Mouse (Mus musculus) retina, adult 2 months (tissue): ENCODE results near the gene Tef.

ENCODE experiments used
- DNase-seq: peaks from one replicate; pipeline ENCODE4 v3.0.0-alpha.2; 2012; ENCODE audit warnings: low read depth, low spot score

Gene Tef

DNA sequence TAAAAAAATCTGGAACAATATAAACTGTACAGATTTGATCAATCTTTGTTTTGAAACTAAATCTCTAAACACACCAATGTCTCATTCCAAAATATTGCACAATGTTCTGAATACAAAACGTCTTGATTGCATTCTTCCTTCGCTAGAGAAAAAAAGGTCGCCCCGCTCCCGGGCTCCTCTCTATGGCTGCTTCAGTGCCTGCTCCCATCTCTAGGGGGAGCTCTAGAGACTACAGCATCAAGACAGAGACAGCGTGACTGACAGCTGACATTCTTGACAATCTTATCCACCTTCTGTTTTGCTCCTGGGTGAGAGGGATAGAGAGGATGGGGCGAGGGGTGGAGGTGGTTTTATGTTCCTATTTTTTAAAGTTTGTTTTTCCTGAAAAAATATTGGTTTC, 46.1 kb downstream of the Tef start:
- DNase-seq = no peak

DNA sequence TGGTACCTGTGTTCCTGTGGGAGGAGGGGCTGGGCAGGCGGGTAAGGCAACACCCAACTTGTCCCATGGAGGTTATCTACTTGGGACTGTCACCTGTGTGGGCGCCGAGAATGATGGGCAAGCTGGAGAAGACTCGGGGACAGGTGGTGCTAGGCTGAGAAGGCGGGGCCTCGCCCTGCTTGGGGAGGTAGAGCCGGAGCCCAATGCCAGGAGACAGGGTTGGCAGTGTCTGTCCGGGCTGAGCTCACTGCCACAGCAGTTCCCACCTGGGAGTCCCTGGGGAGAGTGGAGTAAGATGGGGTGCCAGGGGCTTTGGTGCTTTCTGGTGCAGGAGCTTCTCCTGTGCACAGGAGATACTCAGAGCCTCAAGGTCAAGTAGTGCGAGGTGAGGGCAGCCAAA, 46.9 kb downstream of the Tef start:
- DNase-seq = no peak

DNA sequence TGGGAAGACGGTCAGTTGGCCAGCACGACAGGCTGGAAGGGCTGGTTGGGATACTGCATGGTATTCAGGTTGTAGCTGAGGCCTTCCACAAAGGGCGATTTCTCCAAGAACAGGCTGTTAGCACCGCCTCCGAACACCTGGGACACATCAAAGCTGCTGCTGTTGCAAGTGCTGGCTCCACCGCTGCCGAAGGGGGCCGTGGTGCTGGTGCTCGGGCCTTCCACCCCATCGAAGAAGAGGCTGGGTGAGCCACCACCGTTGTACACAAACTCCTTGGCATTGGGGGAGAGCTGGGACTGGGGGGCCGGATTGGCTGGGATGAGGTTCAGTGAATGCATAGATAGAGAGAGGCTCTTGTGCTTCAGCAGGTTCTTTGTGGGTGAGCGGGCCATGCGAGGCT, 48.5 kb downstream of the Tef start:
- no peak for DNase-seq

DNA sequence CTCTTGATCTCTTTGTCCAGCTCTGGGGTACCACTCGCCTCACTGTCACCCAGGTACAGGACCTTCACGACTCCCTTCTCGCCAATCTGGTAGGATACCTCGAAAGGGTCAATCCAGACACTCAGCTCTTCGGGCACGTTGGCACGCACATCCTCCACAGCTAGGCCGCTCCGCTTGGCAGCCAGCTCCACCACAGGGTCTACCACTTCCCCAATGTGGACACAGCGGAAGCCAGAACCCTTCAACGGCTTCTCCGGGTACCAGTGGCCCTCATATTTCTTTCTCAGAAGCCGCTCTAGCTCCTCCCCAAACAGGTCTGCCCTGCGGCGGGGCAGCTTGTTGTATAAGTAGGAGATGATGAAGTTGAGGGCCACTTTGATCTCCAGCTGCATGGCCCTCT, 49.2 kb downstream of the Tef start:
- DNase-seq = no peak

DNA sequence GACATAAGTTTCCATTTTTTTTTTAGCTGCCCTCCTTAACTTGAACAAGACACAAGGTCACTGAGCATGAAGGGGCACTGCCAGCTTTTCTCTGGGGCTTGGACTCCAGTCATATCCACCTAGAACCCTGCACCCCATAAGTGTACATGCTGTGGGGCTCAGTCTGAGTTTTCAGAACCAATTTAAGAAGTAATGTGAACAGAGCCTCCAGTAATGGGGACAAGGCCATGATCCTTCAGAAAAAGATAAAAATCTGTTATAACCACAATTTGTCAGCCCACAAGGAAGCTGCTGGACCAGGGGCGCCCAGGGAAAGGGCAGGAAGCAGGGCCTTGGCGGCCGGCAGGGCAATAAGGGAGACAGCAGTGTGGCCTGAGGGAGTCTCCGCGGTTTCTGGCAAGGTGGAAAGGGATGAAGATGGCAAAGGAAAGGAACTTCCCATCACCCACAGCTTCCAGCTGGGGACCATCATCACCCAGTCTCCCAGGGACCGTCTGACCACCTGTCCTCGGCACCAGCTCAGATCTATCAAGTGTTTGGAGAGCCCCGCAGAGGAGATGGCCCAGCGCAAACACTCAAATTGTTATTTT, 50.3 kb downstream of the Tef start:
- no peak for DNase-seq

DNA sequence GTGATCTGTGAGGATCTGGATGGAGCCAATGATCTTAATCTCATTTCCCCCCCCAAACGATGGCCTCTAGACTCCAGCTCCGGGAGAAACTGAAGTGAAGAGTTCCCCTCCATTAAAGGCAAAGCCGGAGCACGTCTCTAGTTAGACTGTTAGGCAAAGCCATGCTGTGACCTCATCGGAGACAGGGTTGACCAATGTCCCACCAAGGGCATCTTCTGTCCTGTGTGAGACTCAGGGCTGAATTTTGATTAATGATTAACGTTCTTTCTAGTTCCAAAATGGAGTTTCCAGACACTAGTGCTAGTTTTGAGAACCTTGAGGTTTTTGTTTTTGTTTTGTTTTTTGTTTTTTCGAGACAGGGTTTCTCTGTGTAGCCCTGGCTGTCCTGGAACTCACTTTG, 50.9 kb downstream of the Tef start:
- DNase-seq = no peak

DNA sequence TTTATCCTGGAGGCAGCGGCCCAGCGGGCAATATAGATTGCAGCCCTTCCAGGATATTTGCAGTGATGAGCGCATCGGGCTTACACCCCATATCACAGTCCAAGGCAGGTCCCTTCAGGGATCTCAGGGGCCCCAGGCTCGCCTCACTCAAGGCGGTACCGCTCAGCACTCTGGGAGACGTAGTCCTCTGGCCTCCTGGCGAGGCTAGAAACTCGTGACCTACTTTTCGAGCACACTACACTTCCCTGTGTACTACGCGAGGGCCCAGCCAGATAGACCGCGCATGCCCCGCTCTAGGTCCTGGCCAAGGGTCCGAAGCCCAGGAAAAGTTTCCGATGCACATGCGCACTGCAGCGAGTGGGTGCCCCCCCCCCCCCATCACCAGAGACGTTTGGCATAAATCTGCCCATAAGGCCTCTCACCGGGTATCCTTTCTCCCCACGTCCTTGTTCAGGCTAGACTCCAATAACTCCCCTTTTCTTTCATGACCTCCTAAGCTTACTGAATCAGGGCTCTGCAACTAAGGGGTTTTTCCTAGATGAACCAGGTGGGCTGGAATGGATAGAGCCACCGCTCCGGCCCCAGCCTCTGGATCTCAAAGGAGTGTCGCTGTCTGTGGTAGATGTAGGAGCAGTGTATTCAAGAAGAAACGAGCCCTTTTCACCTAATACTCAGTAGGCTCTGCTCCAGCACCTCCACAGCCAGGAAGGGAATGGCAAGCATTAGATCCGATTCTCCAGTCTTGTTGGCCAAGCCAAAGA, 54.0 kb downstream of the Tef start:
- DNase-seq = peak; percentile 83

DNA sequence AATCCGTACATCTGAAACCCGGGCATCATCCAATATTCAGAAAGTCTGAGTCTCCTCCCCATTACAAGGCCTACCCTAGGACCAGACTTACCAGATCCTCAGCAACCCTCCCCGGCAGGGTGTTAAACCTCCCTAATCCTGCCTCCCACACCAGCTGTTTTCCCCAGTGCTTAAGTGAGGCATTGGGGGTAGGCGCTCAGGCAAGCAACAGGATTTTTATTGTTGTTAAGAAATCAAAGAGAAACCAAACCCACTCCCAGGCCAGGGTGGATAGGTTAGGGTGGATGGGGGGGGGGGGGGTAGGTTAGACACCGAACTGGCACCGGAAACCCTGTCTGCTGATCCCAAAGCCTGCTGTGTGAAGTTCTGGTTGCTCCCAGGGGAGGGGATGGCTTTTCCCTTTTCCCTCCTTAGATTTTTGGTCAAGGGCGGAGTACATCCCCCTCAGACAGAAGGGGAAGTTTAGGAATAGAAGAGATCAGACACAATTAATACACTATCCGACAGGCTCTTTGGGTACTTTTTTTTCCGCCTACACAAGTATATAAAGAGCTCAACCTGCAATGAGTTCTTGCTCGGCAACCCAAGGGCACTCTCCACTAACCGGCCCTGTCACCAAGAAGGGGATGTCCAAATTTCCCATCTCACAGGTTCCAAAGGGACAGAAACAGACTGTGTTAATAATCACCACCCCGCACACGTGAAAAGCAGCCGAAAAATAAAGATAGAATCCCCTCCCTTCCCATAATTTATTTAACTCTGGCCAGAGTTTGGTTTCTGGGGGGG, 54.9 kb downstream of the Tef start:
- DNase-seq = peak; percentile 83

DNA sequence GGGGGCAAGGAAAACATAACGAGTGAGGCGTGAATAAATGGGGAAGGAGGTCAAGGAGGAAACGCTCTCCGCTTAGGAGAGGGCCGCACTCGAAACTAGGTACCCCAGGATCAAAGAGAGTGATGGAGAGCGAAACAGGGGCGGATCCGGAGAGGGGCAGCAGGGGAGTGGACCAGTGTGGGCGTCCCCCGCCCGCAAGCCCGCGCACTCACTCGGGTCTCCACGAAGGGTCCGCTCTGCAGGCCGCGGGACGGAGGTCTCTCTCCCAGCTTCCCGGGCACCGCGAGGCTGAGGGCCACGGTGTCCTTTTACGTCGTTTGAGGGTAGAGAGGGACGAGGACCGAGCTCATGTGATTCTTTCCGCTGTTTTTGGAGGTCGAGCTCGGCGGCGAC, 55.5 kb downstream of the Tef start:
- no peak for DNase-seq

DNA sequence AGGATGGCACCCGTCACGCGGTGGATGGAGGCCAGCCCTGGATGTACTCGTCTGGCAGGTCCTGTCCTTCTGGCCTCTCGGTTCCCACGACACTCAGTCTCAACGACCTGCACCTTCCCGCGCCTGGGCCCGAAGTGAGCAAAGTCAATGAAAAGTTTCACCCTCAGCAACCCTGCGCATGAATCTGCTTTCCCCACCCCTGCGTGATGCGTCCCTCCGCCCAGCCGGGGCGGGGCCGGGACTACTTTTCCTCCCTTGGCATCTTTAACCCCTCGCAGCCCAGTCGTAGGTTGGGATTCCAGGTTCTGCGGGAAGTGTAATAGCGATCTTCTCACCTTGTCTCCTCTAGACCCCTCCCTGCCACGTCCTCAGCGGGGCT, 55.9 kb downstream of the Tef start:
- DNase-seq = peak; percentile 87

DNA sequence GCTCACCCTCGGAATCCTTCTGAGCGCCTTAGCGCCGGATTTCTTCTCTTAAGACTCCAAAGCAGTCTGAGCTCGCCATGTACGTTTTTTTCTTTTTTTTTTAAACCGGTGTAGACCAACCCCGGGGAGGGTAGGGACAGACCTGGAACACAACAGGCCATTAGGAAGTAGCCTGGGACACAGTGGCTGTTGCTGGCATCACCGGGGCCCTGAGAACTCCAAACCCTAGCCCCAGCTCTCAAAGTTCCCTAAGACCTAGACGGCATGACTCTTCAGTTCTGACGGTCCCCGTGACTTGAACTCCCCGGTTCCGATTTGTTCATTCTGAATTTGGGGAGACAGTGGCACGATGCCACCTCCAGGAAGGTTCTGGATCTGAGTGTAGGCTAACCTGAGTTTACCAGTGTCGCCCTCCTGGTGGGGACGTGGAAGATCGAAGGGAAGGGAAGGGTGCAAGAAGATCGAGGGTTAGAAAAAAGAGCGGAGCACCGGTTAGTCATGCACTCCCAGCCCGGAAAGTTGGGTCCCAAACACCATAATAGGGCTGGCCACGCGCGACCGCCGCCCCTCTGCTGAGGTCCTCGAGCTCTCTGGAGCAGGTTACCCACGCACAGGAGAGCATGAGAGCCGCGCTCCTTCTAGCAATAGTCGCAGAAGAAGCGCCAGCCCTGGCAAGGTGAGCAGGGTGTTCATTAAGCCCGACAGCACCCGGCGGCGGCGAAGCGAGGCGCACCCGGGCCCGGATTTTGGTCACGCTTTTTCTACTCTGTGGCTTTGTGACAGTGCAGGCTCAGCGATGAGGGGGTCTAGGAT, 56.5 kb downstream of the Tef start, which contains the start of gene Tob2:
TSS of gene Tob2 (minus strand) at position 280 of the 813 bp plus-strand sequence.
- DNase-seq = no peak

DNA sequence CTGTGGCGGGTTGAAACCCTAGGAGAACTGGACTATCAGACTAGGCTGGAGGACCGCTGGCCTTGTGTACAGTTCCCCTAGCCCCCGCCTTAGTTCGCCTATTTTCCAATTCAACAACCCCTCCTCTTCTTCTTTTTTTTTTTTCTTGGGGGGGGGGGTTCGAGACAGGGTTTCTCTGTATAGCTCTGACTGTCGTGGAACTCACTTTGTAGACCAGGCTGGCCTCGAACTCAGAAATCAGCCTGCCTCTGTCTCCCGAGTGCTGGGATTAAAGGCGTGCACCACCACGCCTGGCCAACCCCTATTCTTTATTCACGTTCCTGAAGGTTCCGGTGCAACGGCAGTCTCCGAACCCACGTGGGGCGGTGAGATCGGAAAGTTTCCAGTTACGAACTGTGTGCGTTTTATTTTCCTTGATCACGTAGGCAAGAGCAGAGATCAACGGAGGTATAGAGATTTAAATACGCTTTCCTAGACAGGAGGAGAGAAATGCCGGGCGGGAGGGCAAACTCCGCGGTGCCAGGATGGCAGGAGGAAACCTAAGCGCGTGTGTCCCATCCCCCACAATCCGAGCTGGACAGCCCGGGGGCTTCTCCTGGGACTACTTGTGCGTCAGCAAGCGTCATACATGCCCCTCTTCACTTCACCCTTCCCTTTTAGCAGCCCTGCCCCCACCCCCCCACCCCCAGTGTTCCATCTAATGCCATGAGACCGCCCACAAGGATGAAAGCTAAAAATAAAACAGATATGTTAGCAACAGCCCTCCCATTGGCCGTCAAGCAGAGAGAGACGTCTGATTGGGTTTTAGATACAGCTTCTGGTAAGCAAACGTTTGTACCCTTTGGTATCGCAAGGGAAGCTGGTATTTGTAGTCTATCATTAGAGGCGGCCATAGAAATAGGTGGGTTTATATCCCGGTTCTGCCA, 57.4 kb downstream of the Tef start:
- peak; percentile 96 for DNase-seq

DNA sequence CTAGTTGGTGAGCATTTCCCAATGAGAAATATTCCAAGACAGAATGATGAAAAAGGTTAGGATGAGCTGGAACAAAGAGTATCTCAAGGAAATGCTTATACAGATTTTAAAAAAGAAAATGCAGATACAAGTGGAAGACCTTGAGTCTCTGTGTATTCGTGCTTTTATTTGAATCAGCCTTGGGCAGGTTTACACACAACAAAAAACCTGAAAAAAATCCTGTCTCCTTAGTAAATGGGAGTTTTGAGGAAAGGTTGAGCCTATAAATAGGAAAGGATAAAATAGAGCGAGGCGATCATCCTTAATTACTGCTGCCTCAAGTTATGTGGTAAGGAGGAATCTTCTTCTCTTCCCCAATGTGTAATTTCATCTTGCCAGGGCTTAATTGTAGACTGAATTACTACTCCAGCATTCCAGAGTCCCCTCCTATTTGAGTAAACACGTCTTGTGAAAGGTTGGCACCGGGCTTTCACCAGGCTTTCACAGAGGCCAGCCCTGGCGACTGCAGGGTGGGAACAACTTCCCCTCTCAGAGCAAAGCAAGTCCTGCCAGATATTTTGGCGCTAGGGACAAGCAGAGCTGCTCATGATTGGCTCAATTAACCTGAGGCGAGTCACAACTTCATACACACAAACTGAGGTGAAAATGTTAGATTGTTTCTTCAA, 58.4 kb downstream of the Tef start:
- DNase-seq = no peak

DNA sequence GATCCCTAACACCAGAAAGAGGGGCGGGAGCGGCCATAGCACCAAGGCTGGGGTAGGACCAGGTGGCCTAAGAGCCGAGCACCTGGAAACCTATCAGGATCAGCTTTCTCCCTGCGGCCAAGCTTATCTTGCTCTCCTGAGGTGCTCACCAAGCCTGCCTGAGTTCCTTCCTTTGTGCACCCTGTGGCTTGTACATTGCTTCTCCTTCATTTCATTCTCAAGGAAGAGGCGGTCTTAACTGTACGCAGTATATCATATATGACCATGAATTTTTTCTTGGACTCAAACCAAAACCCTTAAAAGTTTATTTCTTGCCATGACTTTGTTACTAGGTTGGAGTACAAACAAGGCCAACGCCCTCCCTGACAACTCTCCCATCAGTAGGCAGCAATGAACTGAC, 62.0 kb downstream of the Tef start:
- DNase-seq = no peak

DNA sequence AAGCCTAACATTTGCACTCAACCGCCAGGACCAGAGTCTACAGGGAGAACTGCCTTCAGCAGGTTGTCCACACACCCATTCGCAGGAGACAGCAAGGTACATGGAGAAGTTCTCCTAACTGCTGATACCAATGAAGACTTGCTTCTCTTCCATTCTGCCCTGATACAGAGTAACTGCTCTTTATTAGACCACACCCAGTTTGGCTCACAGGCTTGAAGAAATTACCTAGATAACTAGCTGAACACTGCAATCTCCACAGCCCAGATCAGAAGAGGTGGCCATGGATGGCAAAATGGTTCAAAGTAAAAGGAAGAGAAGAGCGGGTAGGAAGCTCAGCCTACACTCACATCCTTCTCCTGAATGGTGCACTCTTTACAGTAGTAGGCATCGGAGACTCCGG, 67.8 kb downstream of the Tef start:
- DNase-seq = no peak

DNA sequence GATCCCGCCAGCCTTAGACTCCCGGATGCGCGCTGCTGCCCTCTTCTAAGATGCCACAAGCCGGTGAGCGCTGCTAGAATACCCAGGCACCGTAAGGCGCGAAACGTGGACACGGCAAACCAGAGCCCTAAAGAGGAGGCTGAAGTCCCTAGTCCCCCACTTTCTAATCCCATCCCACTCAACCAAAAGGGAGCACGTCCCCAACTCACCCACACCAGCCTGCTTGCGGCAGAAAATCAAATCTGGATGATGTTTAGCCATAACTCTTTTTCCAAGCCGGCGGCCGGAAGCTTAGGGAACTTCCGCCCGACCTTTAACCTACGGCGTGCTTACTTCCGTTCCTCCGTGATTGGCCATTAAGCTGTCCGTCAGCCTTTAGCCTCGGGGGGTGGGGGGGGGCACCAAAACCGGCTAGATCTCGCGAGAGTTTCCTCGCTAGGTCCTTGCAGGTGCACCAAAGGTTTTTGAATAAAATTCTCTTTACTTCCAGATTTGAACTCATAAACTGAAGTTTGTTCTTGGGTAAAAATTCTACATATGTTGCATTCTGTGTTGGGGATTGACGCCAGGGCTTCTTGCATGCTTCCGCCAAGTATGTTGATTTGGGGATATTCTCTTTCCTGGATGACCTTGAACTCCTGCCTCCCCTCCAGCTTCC, 69.5 kb downstream of the Tef start, which contains the start of gene Phf5a:
TSS of gene Phf5a (minus strand) at position 308 of the 658 bp plus-strand sequence.
- DNase-seq = peak; percentile 98

DNA sequence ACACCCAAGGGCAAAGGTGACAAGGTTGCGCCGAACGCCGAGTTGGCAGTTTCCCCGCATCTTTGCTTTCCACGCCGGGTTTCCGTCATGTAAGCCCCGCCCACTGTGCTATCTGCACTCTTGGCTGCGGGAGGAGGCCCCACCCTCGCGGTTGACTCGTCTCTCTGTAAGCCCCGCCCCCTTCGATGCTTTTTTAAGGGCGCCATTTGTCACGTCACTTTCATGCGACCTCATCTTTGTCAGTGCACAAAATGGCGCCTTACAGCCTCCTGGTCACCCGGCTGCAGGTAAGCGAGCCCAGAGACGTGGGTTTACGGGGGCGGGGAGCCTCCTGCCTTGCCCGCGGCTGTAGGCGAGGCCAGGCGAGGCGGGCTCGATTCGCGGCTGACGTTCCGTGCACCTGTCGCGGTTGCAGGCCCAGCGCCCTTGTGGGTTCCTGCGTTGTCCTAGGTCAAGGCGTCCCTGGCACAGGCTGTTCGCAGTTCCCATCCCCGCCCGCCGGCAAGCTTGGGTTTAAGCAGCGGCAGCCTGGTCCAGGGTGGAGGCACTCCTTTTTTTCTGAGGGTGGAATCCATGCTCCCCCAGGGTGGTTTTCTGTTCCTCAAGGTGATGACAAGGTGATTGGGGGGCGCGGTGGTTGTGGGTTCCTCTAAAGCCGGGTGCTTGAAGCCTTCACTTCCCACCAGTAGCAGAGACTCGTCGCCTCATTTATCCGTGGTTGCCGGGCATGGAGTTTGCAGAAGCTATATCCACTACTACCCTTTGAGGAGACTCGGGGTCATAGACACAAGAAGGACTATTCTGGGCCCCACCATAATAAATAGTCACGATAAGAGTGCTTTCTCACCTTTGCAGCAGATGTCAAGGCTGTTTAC, 70.3 kb downstream of the Tef start, which contains the start of gene Aco2:
TSS of gene Aco2 (plus strand) at position 48 of the 875 bp plus-strand sequence.
- DNase-seq = peak; percentile 99
